Mouse (Mus musculus): ENCODE results near the gene Frem3.
"Not testable (repeated sequence)": the region's sequence is repeated elsewhere in the genome, so short reads cannot be mapped to it uniquely, and the experiment has no call there.

Frem3 gene

GRCm38 (mm10) chr8:80688141-80688540 lies 77.3 kb downstream of the Frem3 start:
- no peak for DNase-seq (ENCODE audit: extremely low read depth, low read depth, low spot score)

GRCm38 (mm10) chr8:80710670-80711400 lies 100.0 kb downstream of the Frem3 start:
- DNase-seq (ENCODE audit: extremely low read depth, low read depth, low spot score): peak; percentile 49

GRCm38 (mm10) chr8:80714461-80714860 lies 103.6 kb downstream of the Frem3 start:
- DNase-seq (ENCODE audit: extremely low read depth, low read depth, low spot score): no peak

GRCm38 (mm10) chr8:80732326-80732725 lies 121.4 kb downstream of the Frem3 start:
- DNase-seq (ENCODE audit: extremely low read depth, low read depth, low spot score): no peak

- no peak for DNase-seq (ENCODE audit: extremely low read depth, low read depth, low spot score)
Measured at GRCm38 (mm10) chr8:80738046-80738387, 127.1 kb downstream of the Frem3 start.

- DNase-seq (ENCODE audit: extremely low read depth, low read depth, low spot score): no peak
Measured at GRCm38 (mm10) chr8:80738388-80739154, 127.7 kb downstream of the Frem3 start.

- DNase-seq (ENCODE audit: extremely low read depth, low read depth, low spot score): not testable (repeated sequence)
Measured at GRCm38 (mm10) chr8:80739155-80739924, 128.5 kb downstream of the Frem3 start, which contains the start of gene Smarca5. Gene Smarca5 (minus strand): TSS chr8:80739497.

GRCm38 (mm10) chr8:80739932-80740331 lies 129.1 kb downstream of the Frem3 start:
- no peak for DNase-seq (ENCODE audit: extremely low read depth, low read depth, low spot score)

Data from fat pad, adult 2 months (tissue).